Mouse (Mus musculus) frontal cortex, adult 2 months (tissue): ENCODE measurements at regions not wholly inside any gene's neighbourhood (a gene's known extent, or its start where the extent isn't known, plus 50 kb on each side); places are given as distances from the start of the nearest gene placed in this dataset.

Experiments
- DNase-seq, 2 experiments: peaks; one replicate each; pipeline ENCODE4 v3.0.0; 2022; ENCODE audit warnings: low spot score in 1 of 2; ENCODE audit errors: extremely low spot score in 1 of 2

- peak in 1 of 2 experiments; percentile 36 for DNase-seq
Measured at GRCm38 (mm10) chr15:59169237-59169797, 280.2 kb downstream of the Gm49356 start.

DNA sequence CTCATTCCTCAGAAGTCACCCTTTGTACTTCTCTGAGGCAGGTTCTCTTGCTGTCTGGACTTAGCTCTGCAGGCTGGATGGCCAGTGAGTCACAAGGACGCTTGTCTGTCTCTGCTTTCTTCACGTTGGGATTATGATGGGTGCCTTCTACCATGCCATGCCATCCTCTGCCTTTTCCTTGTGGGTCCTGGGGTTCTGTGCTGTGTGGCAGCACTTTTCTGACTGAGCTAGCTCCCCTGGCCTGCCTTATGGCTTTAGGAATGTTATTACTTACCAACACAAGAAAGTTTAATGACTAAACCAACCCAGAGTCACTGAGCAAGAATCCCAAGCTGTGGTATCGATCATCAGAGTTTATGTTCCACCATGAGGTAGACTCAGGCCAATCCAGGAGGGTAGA is 280.7 kb downstream of the Gm49356 start:
- DNase-seq = no peak

- no peak for DNase-seq
Measured at GRCm38 (mm10) chr15:59171120-59171519, 282.0 kb downstream of the Gm49356 start.

GRCm38 (mm10) chr15:59173452-59174245 is 284.6 kb downstream of the Gm49356 start:
- peak in 1 of 2 experiments; percentile 36 for DNase-seq

DNA sequence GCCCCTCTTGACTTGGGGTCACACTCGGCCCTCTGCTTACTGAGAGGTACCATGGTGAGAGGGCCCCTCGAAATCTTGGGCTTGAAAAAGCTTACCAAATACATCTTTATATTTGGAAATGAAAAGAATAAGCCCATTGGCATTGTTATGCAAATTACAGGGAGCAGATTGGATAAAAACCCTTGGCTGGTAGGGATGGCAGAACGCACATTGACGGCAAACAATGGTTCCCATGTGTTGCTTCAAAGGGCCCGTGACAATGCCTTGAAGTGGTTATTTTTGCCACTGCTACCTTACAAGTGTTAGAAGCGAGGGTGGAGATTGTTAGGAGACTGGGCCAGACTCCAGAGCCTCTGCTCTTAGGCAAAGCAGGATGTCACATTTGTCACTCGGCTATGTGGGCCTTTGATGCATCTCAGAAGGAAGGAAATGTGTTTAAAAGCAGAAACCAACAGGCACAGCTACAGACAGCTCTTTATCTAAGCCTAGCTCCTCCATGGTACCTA is 285.2 kb downstream of the Gm49356 start:
- peak in 1 of 2 experiments; percentile 33 for DNase-seq

GRCm38 (mm10) chr15:59174893-59175531 is 285.9 kb downstream of the Gm49356 start:
- DNase-seq = no peak

DNA sequence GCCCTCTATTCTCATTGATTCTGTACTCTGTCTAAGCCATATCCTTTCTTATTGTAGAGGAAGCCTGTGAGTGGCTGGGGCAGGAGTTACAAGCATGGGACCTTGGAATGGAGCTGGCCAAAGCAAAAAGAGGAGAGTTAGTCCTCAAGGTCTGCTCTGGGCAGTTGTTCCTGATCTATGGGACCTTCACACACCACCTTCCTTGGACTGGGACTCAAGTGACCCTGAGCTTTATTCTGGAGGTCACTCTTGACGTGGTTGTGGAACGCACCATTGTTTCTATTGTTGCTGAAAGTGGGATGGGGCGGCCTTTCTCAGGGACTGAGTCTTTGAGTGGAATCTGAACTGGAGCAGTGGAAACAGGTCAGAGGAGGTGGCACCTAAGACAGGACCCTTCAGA is 291.0 kb downstream of the Gm49356 start:
- DNase-seq = no peak

- no peak for DNase-seq
Measured at GRCm38 (mm10) chr15:59184461-59184860, 295.4 kb downstream of the Gm49356 start.

- DNase-seq = no peak
Measured at GRCm38 (mm10) chr15:59187566-59187965, 298.5 kb downstream of the Gm49356 start.

DNA sequence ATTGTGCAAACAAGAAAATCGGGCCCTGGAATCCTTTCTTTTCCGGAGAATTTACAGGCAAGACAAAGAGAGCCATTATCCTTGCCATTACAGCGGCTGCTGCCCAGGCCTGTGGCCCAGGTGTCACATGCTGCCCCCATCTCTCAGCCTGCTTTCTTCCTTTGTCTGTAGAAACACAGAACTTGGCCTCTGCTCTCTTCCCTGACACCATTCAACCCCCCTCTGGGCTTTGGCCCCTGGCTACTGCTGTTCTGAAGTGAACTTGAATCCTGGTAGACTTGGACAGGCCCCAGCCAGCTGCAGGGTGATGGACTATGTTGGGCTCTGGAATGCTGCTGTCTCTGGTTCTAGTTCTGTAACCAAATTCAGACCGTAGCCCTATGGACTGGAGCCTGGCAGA is 299.3 kb downstream of the Gm49356 start:
- DNase-seq = peak; percentile 35 to 38

GRCm38 (mm10) chr15:59190511-59190910 is 301.4 kb downstream of the Gm49356 start:
- no peak for DNase-seq

DNA sequence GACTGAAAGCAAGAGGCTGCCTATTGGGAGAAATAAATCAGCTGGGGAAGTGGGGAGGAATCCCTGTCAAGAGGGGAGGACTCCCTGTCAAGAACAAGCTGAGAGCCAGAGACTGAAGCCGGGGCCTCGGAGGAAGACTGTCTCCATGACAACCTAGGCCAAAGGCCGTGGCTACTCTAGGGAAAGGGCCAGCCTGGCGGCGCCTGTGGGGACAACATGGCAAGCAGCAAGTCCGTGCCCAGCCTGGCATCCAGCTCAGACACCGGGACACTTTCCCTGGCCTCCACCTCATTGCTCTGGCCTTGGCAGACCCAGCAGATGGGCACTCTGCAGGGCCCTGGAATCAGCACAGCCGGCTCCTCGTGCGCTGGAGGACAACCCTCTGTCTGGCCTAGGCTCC is 305.3 kb downstream of the Gm49356 start:
- DNase-seq = peak; percentile 14 to 32

GRCm38 (mm10) chr15:59196351-59196750 is 307.3 kb downstream of the Gm49356 start:
- no peak for DNase-seq

GRCm38 (mm10) chr15:59197455-59198391 is 308.6 kb downstream of the Gm49356 start:
- DNase-seq = peak; percentile 8 to 31

DNA sequence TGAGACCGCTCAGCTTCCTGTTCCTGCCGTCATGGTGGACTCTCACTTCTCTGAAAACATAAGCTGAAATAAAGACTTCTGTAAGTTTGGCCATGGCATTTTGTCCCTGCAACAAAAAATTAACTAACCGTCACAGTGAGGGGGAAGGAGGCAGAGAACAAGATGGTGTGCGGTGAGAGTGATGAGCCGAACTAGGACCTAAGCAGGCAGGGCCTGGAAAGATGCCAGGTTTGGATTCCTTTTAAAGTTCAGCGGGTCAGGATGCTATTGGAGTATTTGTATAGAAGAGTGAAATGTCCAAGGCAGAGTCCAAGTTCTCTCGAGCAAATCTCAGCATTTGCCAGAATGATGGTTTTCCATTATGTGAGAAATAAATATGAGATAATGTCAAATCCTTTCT is 312.3 kb downstream of the Gm49356 start:
- DNase-seq = no peak

DNA sequence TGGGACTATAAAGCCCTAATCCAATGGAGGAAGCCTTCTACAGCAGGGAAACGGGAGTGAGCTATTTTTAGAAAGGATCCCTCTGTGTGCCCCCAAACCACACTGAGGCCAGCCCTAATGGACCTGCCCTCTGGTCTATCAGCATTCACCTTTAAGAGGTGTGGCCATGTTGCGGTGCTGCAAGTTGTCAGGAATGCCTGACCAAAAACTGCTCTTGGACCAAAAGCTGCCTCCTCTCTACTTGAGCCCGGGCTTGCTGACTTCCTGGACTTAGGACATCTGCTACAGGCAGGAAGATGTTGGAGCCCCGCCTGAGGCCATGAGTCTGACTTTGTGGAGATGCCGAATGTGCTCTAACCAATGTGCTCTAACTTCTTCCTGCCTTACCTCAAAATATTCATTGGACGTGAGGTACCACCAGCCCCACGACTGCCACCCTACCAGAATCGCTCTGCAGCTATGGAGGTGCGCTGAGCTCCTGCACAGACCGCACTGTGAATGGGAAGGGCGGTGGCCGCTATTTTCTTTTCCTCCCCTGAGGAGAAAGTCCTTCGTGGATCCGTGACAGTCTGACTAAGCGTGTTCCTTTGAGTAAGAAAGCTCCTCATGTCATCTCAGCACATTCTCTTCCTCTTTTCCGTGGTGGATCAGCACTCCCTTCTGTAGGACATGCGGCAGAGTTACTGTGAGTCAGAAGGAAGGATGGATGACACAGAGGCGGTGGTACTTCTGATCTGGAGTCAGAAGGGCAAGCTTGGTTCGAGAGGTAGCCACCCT is 313.0 kb downstream of the Gm49356 start:
- DNase-seq = no peak

- DNase-seq = no peak
Measured at GRCm38 (mm10) chr15:59203097-59203849, 314.2 kb downstream of the Gm49356 start.

- peak in 1 of 2 experiments; percentile 59 for DNase-seq
Measured at GRCm38 (mm10) chr15:59203850-59204625, 314.9 kb downstream of the Gm49356 start.
